Mouse (Mus musculus): ENCODE data around the gene Ispd. TPM values are rescaled to one million over a fixed set of nuclear protein-coding genes. Genes with fewer than 3 reads are reported as not detected.

The Ispd gene
- total RNA-seq, 1 experiment, result 1.7 TPM

- H3K4me1 ChIP-seq (ENCODE audit: control insufficient read depth in 2 of 2, insufficient read depth in 2 of 2, low read length in 2 of 2, poor library complexity in 1 of 2), result no peaks in the 10 kb centered on the region
- no peak overlapping the region for H3K27ac ChIP-seq (ENCODE audit: insufficient read depth, low read depth, low read length, poor library complexity, severe bottlenecking)
- no peak overlapping the region for H3K9ac ChIP-seq (ENCODE audit: insufficient read depth, low read depth, low read length, poor library complexity, severe bottlenecking)
- no peaks in the 10 kb centered on the region for H3K36me3 ChIP-seq (ENCODE audit: control insufficient read depth, insufficient read depth, low read length, poor library complexity, severe bottlenecking)
- H3K9me3 ChIP-seq (ENCODE audit: control insufficient read depth, insufficient read depth, low read depth, low read length), result no peaks in the 10 kb centered on the region
- TF ChIP-seq CHD2 (IDR thresholded peaks at IDR 0.05; ENCODE audit: low read depth, low read length), result no peak
- no peak for TF ChIP-seq HCFC1 (IDR thresholded peaks at IDR 0.05; ENCODE audit: borderline replicate concordance, insufficient read depth, low read length)
- no peak for TF ChIP-seq MAFK (IDR thresholded peaks at IDR 0.05; ENCODE audit: insufficient read depth, low read depth, low read length)
- no peak for TF ChIP-seq ZNF384 (IDR thresholded peaks at IDR 0.05; ENCODE audit: low read depth, low read length)
- no peak for TF ChIP-seq ZC3H11A (IDR thresholded peaks at IDR 0.05; ENCODE audit: borderline replicate concordance, low read depth, low read length)
- H3K4me3 ChIP-seq (ENCODE audit: insufficient read depth in 1 of 2, low read depth in 1 of 2, low read length in 2 of 2, poor library complexity in 1 of 2, severe bottlenecking in 1 of 2), result no peak overlapping the region
- in situ Hi-C loops (cut with MboI; ENCODE audit: low sequenced_read_pairs in 2 of 2, unreplicated experiment in 2 of 2), result no loop called here
- no peak for DNase-seq (ENCODE audit: low read depth, low spot score)
Measured at GRCm38 (mm10) chr12:36531421-36532072, 150.3 kb downstream of the Ispd start.

DNA sequence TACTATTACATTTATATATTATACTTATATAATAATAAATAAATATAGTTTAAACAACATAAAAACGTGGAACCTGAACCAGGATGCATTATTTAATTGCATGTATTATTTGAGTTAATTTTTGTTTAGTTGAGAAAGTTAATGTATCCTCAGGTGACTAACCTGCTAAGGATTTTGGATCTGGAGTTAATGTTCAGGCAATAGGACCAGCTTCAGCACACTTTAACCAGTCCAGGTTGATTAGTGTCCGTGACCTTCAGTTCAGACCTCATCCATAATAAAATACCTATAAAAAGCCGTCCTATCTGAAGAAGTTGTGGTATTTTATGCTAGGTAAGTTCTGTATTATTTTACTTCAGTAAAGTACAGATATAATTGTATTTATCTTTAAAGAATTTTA lies 151.3 kb downstream of the Ispd start:
- DNase-seq (ENCODE audit: low read depth, low spot score), result no peak
- Histone ChIP-seq H3K9ac (ENCODE audit: insufficient read depth, low read depth, low read length, poor library complexity, severe bottlenecking) (no peak overlapping the region), H3K27ac (ENCODE audit: insufficient read depth, low read depth, low read length, poor library complexity, severe bottlenecking) (no peak overlapping the region), H3K36me3 (ENCODE audit: control insufficient read depth, insufficient read depth, low read length, poor library complexity, severe bottlenecking) (no peaks in the 10 kb centered on the region), H3K9me3 (ENCODE audit: control insufficient read depth, insufficient read depth, low read depth, low read length) (no peaks in the 10 kb centered on the region), H3K4me1 (ENCODE audit: control insufficient read depth in 2 of 2, insufficient read depth in 2 of 2, low read length in 2 of 2, poor library complexity in 1 of 2) (no peaks in the 10 kb centered on the region), H3K4me3 (ENCODE audit: insufficient read depth in 1 of 2, low read depth in 1 of 2, low read length in 2 of 2, poor library complexity in 1 of 2, severe bottlenecking in 1 of 2) (no peak overlapping the region)
- TF ChIP-seq ZNF384 (IDR thresholded peaks at IDR 0.05; ENCODE audit: low read depth, low read length), result no peak
- no peak for TF ChIP-seq ZC3H11A (IDR thresholded peaks at IDR 0.05; ENCODE audit: borderline replicate concordance, low read depth, low read length)
- no peak for TF ChIP-seq HCFC1 (IDR thresholded peaks at IDR 0.05; ENCODE audit: borderline replicate concordance, insufficient read depth, low read length)
- no peak for TF ChIP-seq MAFK (IDR thresholded peaks at IDR 0.05; ENCODE audit: insufficient read depth, low read depth, low read length)
- no peak for TF ChIP-seq CHD2 (IDR thresholded peaks at IDR 0.05; ENCODE audit: low read depth, low read length)
- in situ Hi-C loops (cut with MboI; ENCODE audit: low sequenced_read_pairs in 2 of 2, unreplicated experiment in 2 of 2), result no loop called here

GRCm38 (mm10) chr12:36533160-36533900 lies 152.1 kb downstream of the Ispd start:
- Histone ChIP-seq H3K4me1 (ENCODE audit: control insufficient read depth in 2 of 2, insufficient read depth in 2 of 2, low read length in 2 of 2, poor library complexity in 1 of 2) (0 out of 4 replicates have a peak, but pooled peaks cover 0 to 2% of the 10 kb centered on the region in 2 experiments), H3K36me3 (ENCODE audit: control insufficient read depth, insufficient read depth, low read length, poor library complexity, severe bottlenecking) (no peaks in the 10 kb centered on the region), H3K9ac (ENCODE audit: insufficient read depth, low read depth, low read length, poor library complexity, severe bottlenecking) (no peak overlapping the region), H3K4me3 (ENCODE audit: insufficient read depth in 1 of 2, low read depth in 1 of 2, low read length in 2 of 2, poor library complexity in 1 of 2, severe bottlenecking in 1 of 2) (no peak overlapping the region), H3K27ac (ENCODE audit: insufficient read depth, low read depth, low read length, poor library complexity, severe bottlenecking) (no peak overlapping the region), H3K9me3 (ENCODE audit: control insufficient read depth, insufficient read depth, low read depth, low read length) (no peaks in the 10 kb centered on the region)
- in situ Hi-C loops (cut with MboI; ENCODE audit: low sequenced_read_pairs in 2 of 2, unreplicated experiment in 2 of 2), result no loop called here
- TF ChIP-seq MAFK (IDR thresholded peaks at IDR 0.05; ENCODE audit: insufficient read depth, low read depth, low read length) (no peak), ZNF384 (IDR thresholded peaks at IDR 0.05; ENCODE audit: low read depth, low read length) (no peak), ZC3H11A (IDR thresholded peaks at IDR 0.05; ENCODE audit: borderline replicate concordance, low read depth, low read length) (no peak), HCFC1 (IDR thresholded peaks at IDR 0.05; ENCODE audit: borderline replicate concordance, insufficient read depth, low read length) (no peak), CHD2 (IDR thresholded peaks at IDR 0.05; ENCODE audit: low read depth, low read length) (no peak)
- DNase-seq (ENCODE audit: low read depth, low spot score), result no peak

DNA sequence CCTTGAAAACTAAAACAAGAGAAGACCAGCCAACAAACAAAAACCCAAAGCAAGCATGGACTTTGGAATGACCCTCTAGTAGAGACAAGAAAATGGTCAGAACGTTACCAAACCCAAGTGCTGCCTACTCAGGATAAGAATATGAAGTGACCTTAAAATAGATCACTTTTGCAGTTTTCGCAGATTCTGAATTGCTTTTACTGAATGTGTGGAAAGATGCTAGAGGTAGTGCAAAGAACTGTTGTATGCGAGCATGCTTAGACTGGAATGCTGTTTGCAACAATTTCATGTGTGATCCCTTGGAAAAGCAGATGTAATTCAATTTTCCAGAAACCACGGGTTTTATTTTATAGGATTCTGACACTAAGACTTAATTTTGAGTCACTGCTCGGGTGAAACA lies 153.3 kb downstream of the Ispd start:
- H3K9me3 ChIP-seq (ENCODE audit: control insufficient read depth, insufficient read depth, low read depth, low read length), result no peaks in the 10 kb centered on the region
- H3K36me3 ChIP-seq (ENCODE audit: control insufficient read depth, insufficient read depth, low read length, poor library complexity, severe bottlenecking), result no peaks in the 10 kb centered on the region
- no peak overlapping the region for H3K9ac ChIP-seq (ENCODE audit: insufficient read depth, low read depth, low read length, poor library complexity, severe bottlenecking)
- DNase-seq (ENCODE audit: low read depth, low spot score), result no peak
- in situ Hi-C loops (cut with MboI; ENCODE audit: low sequenced_read_pairs in 2 of 2, unreplicated experiment in 2 of 2), result no loop called here
- 0 out of 4 replicates have a peak, but pooled peaks cover 0 to 2% of the 10 kb centered on the region in 2 experiments for H3K4me1 ChIP-seq (ENCODE audit: control insufficient read depth in 2 of 2, insufficient read depth in 2 of 2, low read length in 2 of 2, poor library complexity in 1 of 2)
- no peak for TF ChIP-seq ZC3H11A (IDR thresholded peaks at IDR 0.05; ENCODE audit: borderline replicate concordance, low read depth, low read length)
- TF ChIP-seq CHD2 (IDR thresholded peaks at IDR 0.05; ENCODE audit: low read depth, low read length), result no peak
- no peak for TF ChIP-seq HCFC1 (IDR thresholded peaks at IDR 0.05; ENCODE audit: borderline replicate concordance, insufficient read depth, low read length)
- no peak for TF ChIP-seq MAFK (IDR thresholded peaks at IDR 0.05; ENCODE audit: insufficient read depth, low read depth, low read length)
- H3K4me3 ChIP-seq (ENCODE audit: insufficient read depth in 1 of 2, low read depth in 1 of 2, low read length in 2 of 2, poor library complexity in 1 of 2, severe bottlenecking in 1 of 2), result no peak overlapping the region
- no peak overlapping the region for H3K27ac ChIP-seq (ENCODE audit: insufficient read depth, low read depth, low read length, poor library complexity, severe bottlenecking)
